Mouse (Mus musculus) urinary bladder, adult 2 months (tissue): ENCODE measurements around the gene Rtn2. TPM values are rescaled to one million over a fixed set of nuclear protein-coding genes. Genes with fewer than 3 reads are reported as not detected.

ENCODE experiments used
- DNase-seq: peaks from one replicate; pipeline ENCODE4 v3.0.0; 2022; ENCODE audit warnings: low spot score
- polyA plus RNA-seq: library from polyadenylated mRNA; depleted of rRNA; stranded (reverse); fragments of >200 nt; gene quantifications from 2 replicates; pipeline ENCODE4 v1.2.3, GENCODE M21; 2012; rRNA removed

The Rtn2 gene
- polyA plus RNA-seq: 36.2 and 45.7 TPM in 2 replicates

- DNase-seq: no peak
Observed at GRCm38 (mm10) chr7:19282385-19282784, at the start of gene Rtn2. Rtn2 (plus strand) TSS chr7:19282624.

GRCm38 (mm10) chr7:19234652-19235051 lies 47.8 kb upstream of the Rtn2 start:
- DNase-seq: no peak

DNA sequence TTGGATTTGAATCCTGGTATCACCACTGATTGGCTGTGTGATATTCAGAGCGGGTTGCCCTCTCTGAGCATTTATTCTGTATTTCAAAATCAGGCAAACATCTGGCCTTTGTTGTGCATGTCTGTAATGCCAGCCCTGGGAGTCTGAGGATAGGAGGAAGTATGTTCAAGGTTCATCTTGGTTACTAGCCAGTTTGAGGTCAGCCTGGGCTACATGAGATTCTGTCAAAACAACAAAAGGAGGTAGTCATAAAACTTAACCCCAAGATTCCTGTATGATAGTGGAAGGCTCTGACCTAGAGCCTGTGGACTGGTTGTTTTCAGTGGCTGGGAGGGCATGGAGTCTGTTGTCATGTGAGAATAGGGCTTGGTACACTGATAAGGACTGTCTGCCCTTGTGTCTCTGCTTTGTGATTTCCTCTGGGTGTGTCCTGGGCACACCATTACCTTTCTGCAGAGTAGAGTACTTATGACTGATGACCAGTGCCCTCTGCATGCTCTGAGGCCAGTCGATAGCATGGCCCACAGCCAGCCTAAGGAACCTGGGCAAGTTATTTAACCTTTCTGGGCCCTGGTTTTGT lies 47.2 kb upstream of the Rtn2 start:
- no peak for DNase-seq

GRCm38 (mm10) chr7:19236411-19236810 lies 46.0 kb upstream of the Rtn2 start:
- no peak for DNase-seq

GRCm38 (mm10) chr7:19238344-19238743 lies 44.1 kb upstream of the Rtn2 start:
- DNase-seq: no peak

- peak; percentile 75 for DNase-seq
Observed at GRCm38 (mm10) chr7:19239423-19239822, 43.0 kb upstream of the Rtn2 start.

GRCm38 (mm10) chr7:19239986-19240385 lies 42.4 kb upstream of the Rtn2 start:
- no peak for DNase-seq

DNA sequence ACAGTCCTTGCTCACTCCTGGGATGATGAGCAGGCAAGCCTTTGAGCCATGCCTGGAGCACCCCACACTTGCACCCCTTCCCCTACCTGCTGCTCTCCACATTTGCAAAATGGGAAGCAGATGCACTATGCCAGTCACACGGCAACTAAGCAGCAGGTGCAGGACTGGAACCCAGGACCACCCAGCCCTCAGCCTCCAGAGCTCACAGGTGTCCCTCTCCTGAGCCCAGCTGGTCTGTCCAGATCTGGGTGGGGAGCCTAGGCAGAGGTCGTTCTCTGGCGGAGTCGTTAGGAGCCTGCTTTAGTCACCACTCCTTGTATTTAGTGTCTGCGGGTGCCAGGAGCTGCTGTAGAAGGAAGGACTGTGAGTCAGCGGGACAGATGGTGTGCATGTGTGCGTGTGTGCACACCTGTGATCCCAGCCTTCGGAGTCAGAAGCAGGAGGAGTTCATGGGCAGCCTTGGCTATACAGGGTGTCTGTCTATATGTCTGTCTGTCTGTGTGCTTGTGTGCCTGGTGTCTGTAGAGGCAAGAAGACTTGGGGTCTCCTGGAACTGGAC lies 41.4 kb upstream of the Rtn2 start:
- DNase-seq: no peak

DNA sequence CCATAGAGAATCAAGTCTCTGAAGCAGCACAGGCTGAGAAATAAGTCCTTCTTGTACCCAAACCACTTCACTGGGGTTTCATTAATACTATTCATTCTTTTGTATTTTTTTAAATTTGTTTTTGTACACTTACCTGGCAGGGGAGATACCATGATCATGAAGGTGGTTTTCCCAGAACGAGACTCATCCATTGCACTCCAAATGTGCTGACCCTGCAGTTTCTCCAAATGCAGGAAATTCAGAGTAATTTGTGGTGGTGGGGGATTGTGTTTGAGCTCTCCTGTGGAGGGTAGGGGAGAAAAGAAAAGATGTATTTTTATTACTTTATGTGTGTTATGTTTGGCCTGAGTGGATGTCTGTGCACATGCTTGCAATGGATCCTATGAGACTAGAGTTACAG lies 40.4 kb upstream of the Rtn2 start:
- no peak for DNase-seq

DNA sequence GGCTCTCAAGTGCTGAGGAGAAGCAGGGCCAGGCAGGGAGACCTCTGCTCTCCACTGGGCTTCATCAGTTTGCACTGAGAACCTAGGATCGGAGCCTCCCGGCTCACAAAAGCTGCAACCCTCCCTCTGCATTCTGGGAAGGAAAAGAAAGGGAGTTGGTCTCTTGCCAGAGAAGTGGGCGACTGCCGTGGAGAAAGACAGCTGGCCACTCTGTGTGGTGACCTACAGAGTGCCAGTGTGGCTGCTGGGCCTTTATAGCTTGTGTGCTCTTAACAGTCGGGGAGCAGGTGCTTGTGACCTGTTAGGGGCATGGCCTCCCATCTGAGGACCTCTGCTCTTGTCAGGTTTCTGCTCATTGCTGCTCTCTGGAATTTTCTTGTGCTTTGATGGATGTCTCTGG lies 38.6 kb upstream of the Rtn2 start:
- DNase-seq: no peak

GRCm38 (mm10) chr7:19245083-19245482 lies 37.3 kb upstream of the Rtn2 start:
- DNase-seq: no peak

DNA sequence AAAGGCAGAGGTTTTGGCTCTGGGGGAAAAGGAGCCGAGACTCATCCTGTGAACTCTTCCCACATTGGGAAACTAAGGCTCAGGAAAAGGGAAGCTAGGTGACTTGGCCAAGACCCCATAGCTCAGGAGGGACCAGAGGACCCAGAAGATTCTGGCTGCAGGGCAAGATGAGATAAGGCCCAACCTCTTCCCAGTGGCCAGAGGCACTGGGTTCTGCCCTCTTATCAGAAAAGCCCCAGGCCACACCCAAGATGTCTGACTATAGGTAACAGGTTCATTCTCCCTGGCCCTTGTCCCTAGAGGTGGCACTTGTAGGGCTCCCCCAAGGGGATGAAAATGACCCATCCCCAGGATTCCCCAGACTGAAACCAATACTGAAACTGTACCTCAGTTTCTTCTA lies 35.6 kb upstream of the Rtn2 start:
- DNase-seq: no peak

- no peak for DNase-seq
Observed at GRCm38 (mm10) chr7:19247511-19247910, 34.9 kb upstream of the Rtn2 start.

DNA sequence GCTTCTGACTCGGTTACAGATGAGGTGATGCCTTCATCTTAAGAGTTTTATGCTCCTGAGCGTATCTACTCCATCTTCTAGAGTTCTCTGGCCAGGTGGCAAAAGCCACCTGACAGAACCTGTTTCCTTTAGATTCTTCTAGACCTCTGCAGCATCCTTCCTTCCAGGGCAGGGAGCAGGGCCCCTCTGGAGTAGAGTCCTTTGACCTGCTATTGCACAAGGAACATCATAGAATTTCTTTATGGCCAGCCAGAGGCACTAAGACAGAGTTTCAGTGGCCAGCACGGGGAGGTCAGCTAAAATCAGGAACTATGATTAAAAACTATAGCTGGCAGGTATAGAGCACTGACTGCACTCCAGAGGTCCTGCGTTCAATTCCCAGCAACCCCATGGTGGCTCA lies 30.3 kb upstream of the Rtn2 start:
- DNase-seq: no peak

GRCm38 (mm10) chr7:19253437-19253836 lies 29.0 kb upstream of the Rtn2 start:
- DNase-seq: no peak

GRCm38 (mm10) chr7:19255395-19255794 lies 27.0 kb upstream of the Rtn2 start:
- DNase-seq: no peak

GRCm38 (mm10) chr7:19256567-19256966 lies 25.9 kb upstream of the Rtn2 start:
- no peak for DNase-seq

- DNase-seq: peak; percentile 33
Observed at GRCm38 (mm10) chr7:19257390-19258022, 24.9 kb upstream of the Rtn2 start.

- DNase-seq: no peak
Observed at GRCm38 (mm10) chr7:19258336-19258735, 24.1 kb upstream of the Rtn2 start.

DNA sequence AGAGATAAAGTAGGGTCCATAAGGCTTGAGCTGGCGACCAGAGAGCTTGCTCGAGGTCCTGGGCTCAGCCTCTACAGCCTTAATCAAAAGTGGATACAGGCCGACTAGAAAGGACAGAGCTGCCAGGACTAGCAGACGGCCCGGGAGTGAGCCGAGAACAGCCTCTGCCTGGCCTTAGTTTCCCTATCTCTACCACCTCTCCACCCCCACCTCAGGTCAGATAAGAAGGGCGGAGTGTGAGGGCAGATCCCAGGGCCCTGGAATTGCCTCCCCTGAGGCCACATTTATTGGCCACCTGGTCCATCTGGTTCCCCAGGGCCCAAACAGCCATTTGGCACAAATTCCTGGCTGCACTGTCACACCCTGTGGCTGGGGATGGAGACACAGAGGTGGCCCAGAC lies 17.3 kb upstream of the Rtn2 start:
- no peak for DNase-seq

- no peak for DNase-seq
Observed at GRCm38 (mm10) chr7:19265928-19266822, 16.2 kb upstream of the Rtn2 start.

DNA sequence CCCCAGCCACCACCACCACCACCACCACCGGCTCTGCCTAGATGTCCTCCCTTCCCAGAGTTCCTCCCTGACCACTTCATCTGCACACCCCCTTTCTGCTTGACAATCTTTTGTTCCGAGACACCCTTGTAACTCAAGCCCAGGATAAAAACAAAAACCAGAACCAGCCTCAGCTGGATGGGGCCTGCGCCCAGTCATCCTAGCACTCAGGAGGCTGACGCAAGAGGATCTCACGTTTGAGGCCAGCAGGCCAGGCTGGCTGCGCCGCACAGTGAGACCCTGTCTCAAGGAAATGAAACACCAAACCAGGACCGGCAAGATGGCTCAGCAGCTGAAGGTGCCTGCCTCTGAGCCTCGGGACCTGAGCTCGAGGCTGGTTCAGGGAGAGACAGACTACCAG lies 15.4 kb upstream of the Rtn2 start:
- DNase-seq: no peak
